Mouse (Mus musculus) midbrain, postnatal 0 days (tissue): ENCODE results near the gene Zkscan17. TPM values are rescaled to one million over a fixed set of nuclear protein-coding genes. Genes with fewer than 3 reads are reported as not detected.
A peak's percentile ranks its signal among the peaks of the same experiment; 100 is the strongest.

Experiments used
- ATAC-seq: fragments of 200-750 bp; cut with Nextera tagmentation; 2 replicates; pipeline ENCODE4 v1.8.0; 2017; ENCODE audit warnings: moderate number of reproducible peaks, mild to moderate bottlenecking, moderate TSS enrichment, moderate library complexity; ENCODE audit not compliant: low FRiP score
- DNase-seq: peaks from one replicate; pipeline ENCODE4 v3.0.0-alpha.2; 2015; ENCODE audit warnings: low spot score
- H3K27ac ChIP-seq: fragments of 300-500 bp; sonication (generic); 2 replicates; pipeline ENCODE4 v1.5.1; 2014; ENCODE audit warnings: low read depth, mild to moderate bottlenecking, low read length, mixed read lengths
- H3K27me3 ChIP-seq: fragments of 300-500 bp; sonication (generic); 2 replicates; pipeline ENCODE4 v1.6.1; 2014; ENCODE audit warnings: low read length, control low read depth, mixed read lengths; ENCODE audit not compliant: insufficient read depth
- H3K36me3 ChIP-seq: fragments of 300-500 bp; sonication (generic); 2 replicates; pipeline ENCODE4 v1.6.1; 2014; ENCODE audit warnings: low read length, control low read depth, mixed read lengths; ENCODE audit not compliant: insufficient read depth
- H3K4me1 ChIP-seq: fragments of 300-500 bp; sonication (generic); 2 replicates; pipeline ENCODE4 v1.6.1; 2014; ENCODE audit warnings: mild to moderate bottlenecking, control low read depth, antibody characterized with exemption, low read length, mixed read lengths; ENCODE audit not compliant: insufficient read depth
- H3K4me2 ChIP-seq: fragments of 300-500 bp; sonication (generic); 2 replicates; pipeline ENCODE4 v1.6.1; 2014; ENCODE audit warnings: low read depth, mild to moderate bottlenecking, low read length, mixed read lengths; ENCODE audit not compliant: poor library complexity, severe bottlenecking
- H3K4me3 ChIP-seq: fragments of 300-500 bp; sonication (generic); 2 replicates; pipeline ENCODE4 v1.5.1; 2014; ENCODE audit warnings: low read depth, mild to moderate bottlenecking, low read length, moderate library complexity
- H3K9ac ChIP-seq: fragments of 300-500 bp; sonication (generic); replicated peaks from 2 replicates; pipeline ENCODE4 v1.6.1; 2014; ENCODE audit warnings: mild to moderate bottlenecking, low read length, moderate library complexity, mixed read lengths; ENCODE audit not compliant: poor library complexity, severe bottlenecking
- H3K9me3 ChIP-seq: fragments of 300-500 bp; sonication (generic); 2 replicates; pipeline ENCODE4 v1.6.1; 2016; ENCODE audit warnings: low read length, control low read depth
- CTCF ChIP-seq: IDR thresholded peaks from 2 replicates; pipeline ENCODE4 v1.5.1; 2016; ENCODE audit warnings: antibody characterized with exemption, mild to moderate bottlenecking
- WGBS: fragments of 180-500 bp; shearing (Covaris S2); extraction: QIAGEN DNeasy Blood & Tissue Kit; methylation state at CpG from one replicate; pipeline ENCODE4 v1.1.7; 2014; 5-methylcytosine and 5-hydroxymethylcytosine counted together
- polyA plus RNA-seq: library from polyadenylated mRNA; unstranded; fragments of >200 nt; fragmentation: Nextera tagmentation; extraction: Ambion mirVana; gene quantifications from 2 replicates; pipeline ENCODE4 v1.2.1, GENCODE M21; 2015
- total RNA-seq: library from RNA; depleted of rRNA; stranded (reverse); fragments of >200 nt; gene quantifications from 2 replicates; pipeline ENCODE4 v1.2.3, GENCODE M21; 2014

Zkscan17 gene
- total and polyA plus RNA-seq, 2 experiments from 2014 or later: 14.7 to 20.2 TPM

GRCm38 (mm10) chr11:59486222-59486621 lies 40.3 kb downstream of the Zkscan17 start:
- no peak for TF ChIP-seq CTCF
- H3K4me2 ChIP-seq: no peak overlapping the region
- no peak overlapping the region for H3K4me3 ChIP-seq
- no peak overlapping the region for H3K9ac ChIP-seq
- no peaks in the 10 kb centered on the region for H3K9me3 ChIP-seq
- H3K4me1 ChIP-seq: no peaks in the 10 kb centered on the region
- no peaks in the 10 kb centered on the region for H3K27me3 ChIP-seq
- DNase-seq (no peak), ATAC-seq (no peak)
- no peak overlapping the region for H3K27ac ChIP-seq
- 89% methylated on average over 8 of the region's 8 CpGs for WGBS
- peaks cover 26% of the 10 kb centered on the region for H3K36me3 ChIP-seq

- WGBS: 60% methylated on average over 2 of the region's 2 CpGs
- H3K27me3 ChIP-seq: no peaks in the 10 kb centered on the region
- ATAC-seq (no peak), DNase-seq (no peak)
- TF ChIP-seq CTCF: no peak
- no peak overlapping the region for H3K27ac ChIP-seq
- H3K36me3 ChIP-seq: peaks cover 25% of the 10 kb centered on the region
- no peak overlapping the region for H3K9ac ChIP-seq
- no peaks in the 10 kb centered on the region for H3K4me1 ChIP-seq
- no peak overlapping the region for H3K4me2 ChIP-seq
- no peaks in the 10 kb centered on the region for H3K9me3 ChIP-seq
- H3K4me3 ChIP-seq: no peak overlapping the region
Measured at GRCm38 (mm10) chr11:59485641-59486040, 40.9 kb downstream of the Zkscan17 start.

- Histone ChIP-seq H3K4me2 (no peak overlapping the region), H3K27ac (no peak overlapping the region), H3K4me1 (no peaks in the 10 kb centered on the region), H3K9ac (no peak overlapping the region), H3K9me3 (no peaks in the 10 kb centered on the region), H3K36me3 (peaks cover 22% of the 10 kb centered on the region), H3K27me3 (no peaks in the 10 kb centered on the region), H3K4me3 (no peak overlapping the region)
- 6% methylated on average over 2 of the region's 2 CpGs for WGBS
- DNase-seq (peak; percentile 87), ATAC-seq (no peak)
- TF ChIP-seq CTCF: peak; percentile 83
Measured at GRCm38 (mm10) chr11:59483212-59483611, 43.3 kb downstream of the Zkscan17 start.

GRCm38 (mm10) chr11:59477240-59477639 lies 49.3 kb downstream of the Zkscan17 start:
- H3K4me3 ChIP-seq: no peak overlapping the region
- H3K27ac ChIP-seq: no peak overlapping the region
- H3K36me3 ChIP-seq: no peaks in the 10 kb centered on the region
- ATAC-seq (no peak), DNase-seq (no peak)
- H3K4me2 ChIP-seq: no peak overlapping the region
- no peaks in the 10 kb centered on the region for H3K27me3 ChIP-seq
- TF ChIP-seq CTCF: no peak
- no peaks in the 10 kb centered on the region for H3K4me1 ChIP-seq
- H3K9ac ChIP-seq: no peak overlapping the region
- WGBS: 70% methylated on average over 6 of the region's 6 CpGs
- H3K9me3 ChIP-seq: no peaks in the 10 kb centered on the region

- WGBS: 0% methylated on average over 19 of the region's 19 CpGs
- peak; percentile 89 for ATAC-seq
Measured at GRCm38 (mm10) chr11:59472326-59472677, 54.2 kb downstream of the Zkscan17 start, which contains the start of gene Zfp867. Zfp867 (minus strand) TSS chr11:59472474.

GRCm38 (mm10) chr11:59471413-59472325 lies 54.9 kb downstream of the Zkscan17 start:
- peak overlapping the region; percentile 77 for H3K4me2 ChIP-seq
- no peaks in the 10 kb centered on the region for H3K4me1 ChIP-seq
- ATAC-seq: peak; percentile 73
- H3K36me3 ChIP-seq: no peaks in the 10 kb centered on the region
- H3K4me3 ChIP-seq: peak overlapping the region; percentile 71
- H3K27me3 ChIP-seq: no peaks in the 10 kb centered on the region
- no peak for TF ChIP-seq CTCF
- peak; percentile 4 for DNase-seq
- no peaks in the 10 kb centered on the region for H3K9me3 ChIP-seq
- peak overlapping the region; percentile 82 for H3K27ac ChIP-seq
- peak overlapping the region; percentile 84 for H3K9ac ChIP-seq
- 7% methylated on average over 37 of the region's 37 CpGs for WGBS

More at GRCm38 (mm10) chr11:59472326-59472677, 54.2 kb downstream of the Zkscan17 start, which contains the start of gene Zfp867:
- no peaks in the 10 kb centered on the region for H3K4me1 ChIP-seq
- H3K9ac ChIP-seq: peak within 1 kb of the TSS; percentile 84
- peak within 1 kb of the TSS; percentile 82 for H3K27ac ChIP-seq
- TF ChIP-seq CTCF: no peak
- peak within 1 kb of the TSS; percentile 77 for H3K4me2 ChIP-seq
- DNase-seq: peak; percentile 95
- peak within 1 kb of the TSS; percentile 71 for H3K4me3 ChIP-seq
- H3K9me3 ChIP-seq: no peaks in the 10 kb centered on the region
- no peaks in the 10 kb centered on the region for H3K27me3 ChIP-seq
- H3K36me3 ChIP-seq: no peaks in the 10 kb centered on the region
